Mouse (Mus musculus): ENCODE measurements at regions not wholly inside any gene's neighbourhood (a gene's known extent, or its start where the extent isn't known, plus 50 kb on each side); places are given as distances from the start of the nearest gene placed in this dataset.
A peak's percentile ranks its signal among the peaks of the same experiment; 100 is the strongest.

- peak; percentile 54 for TF ChIP-seq CTCF (conservative IDR thresholded peaks at IDR 0.05)
- no peak for DNase-seq (ENCODE audit: low spot score in 2 of 2)
- Histone ChIP-seq H3K4me3 (no peak overlapping the region), H3K27ac (no peak overlapping the region)
These were observed 133.1 kb upstream of the Nmur2 start for GRCm38 (mm10) chr11:56173895-56174294.

DNA sequence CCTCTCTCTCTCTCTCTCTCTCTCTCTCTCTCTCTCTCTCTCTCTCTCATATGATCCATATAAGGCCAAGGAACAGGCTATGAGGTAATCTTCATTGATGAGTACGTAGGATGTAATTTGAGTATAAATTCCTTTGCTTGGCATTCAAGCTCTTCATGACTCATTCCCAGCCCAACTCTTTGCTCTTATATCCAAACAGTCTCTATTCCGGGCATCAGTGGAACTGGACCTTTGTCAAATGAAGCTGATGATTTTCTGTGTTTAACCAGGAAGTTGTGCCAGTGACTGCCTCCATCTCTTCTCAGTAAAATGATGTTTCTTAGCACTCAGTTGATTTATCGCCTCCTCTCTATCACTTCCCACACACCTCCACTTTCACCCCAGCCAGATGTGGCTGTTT is 132.4 kb upstream of the Nmur2 start:
- peak in 1 of 2 experiments; percentile 29 for DNase-seq (ENCODE audit: low spot score in 2 of 2)
- no peak overlapping the region for H3K27ac ChIP-seq
- TF ChIP-seq CTCF (conservative IDR thresholded peaks at IDR 0.05), result no peak
- H3K4me3 ChIP-seq, result no peak overlapping the region

DNA sequence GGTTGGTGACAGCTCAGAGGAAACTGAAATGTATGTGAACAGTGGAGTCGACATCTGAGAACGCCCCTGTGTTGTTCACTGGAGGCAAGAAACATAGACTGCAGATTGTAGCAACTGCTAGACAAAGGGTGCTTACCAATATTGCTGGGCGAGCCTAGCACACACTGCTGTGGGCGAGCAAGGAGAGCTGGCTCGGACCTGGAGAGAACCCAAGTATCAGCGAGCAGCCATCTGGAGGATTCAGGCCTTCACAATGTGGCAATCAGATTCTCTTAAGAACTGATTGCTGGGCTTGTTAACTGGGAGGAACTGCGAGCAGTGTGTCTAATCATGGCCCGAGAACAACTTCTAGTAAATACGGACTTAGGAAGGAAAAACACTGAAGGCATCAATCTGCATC is 128.8 kb upstream of the Nmur2 start:
- peak; percentile 60 to 81 for DNase-seq (ENCODE audit: low spot score in 2 of 2)
- H3K4me3 ChIP-seq, result no peak overlapping the region
- peak overlapping the region; percentile 81 for H3K27ac ChIP-seq
- TF ChIP-seq CTCF (conservative IDR thresholded peaks at IDR 0.05), result no peak

- no peak for TF ChIP-seq CTCF (conservative IDR thresholded peaks at IDR 0.05)
- H3K27ac ChIP-seq, result peak overlapping the region; percentile 77; the same call in 1 of the 2 replicates
- H3K4me3 ChIP-seq, result no peak overlapping the region
- DNase-seq (ENCODE audit: low spot score in 2 of 2), result no peak
These were observed 126.0 kb upstream of the Nmur2 start for GRCm38 (mm10) chr11:56166849-56167248.

GRCm38 (mm10) chr11:56165759-56166158 is 124.9 kb upstream of the Nmur2 start:
- peak; percentile 60 to 75 for DNase-seq (ENCODE audit: low spot score in 2 of 2)
- H3K27ac ChIP-seq, result peak overlapping the region; percentile 77
- H3K4me3 ChIP-seq, result no peak overlapping the region
- TF ChIP-seq CTCF (conservative IDR thresholded peaks at IDR 0.05), result no peak

GRCm38 (mm10) chr11:56160286-56160685 is 119.5 kb upstream of the Nmur2 start:
- TF ChIP-seq CTCF (conservative IDR thresholded peaks at IDR 0.05), result no peak
- H3K27ac ChIP-seq, result no peak overlapping the region
- H3K4me3 ChIP-seq, result no peak overlapping the region
- no peak for DNase-seq (ENCODE audit: low spot score in 2 of 2)

DNA sequence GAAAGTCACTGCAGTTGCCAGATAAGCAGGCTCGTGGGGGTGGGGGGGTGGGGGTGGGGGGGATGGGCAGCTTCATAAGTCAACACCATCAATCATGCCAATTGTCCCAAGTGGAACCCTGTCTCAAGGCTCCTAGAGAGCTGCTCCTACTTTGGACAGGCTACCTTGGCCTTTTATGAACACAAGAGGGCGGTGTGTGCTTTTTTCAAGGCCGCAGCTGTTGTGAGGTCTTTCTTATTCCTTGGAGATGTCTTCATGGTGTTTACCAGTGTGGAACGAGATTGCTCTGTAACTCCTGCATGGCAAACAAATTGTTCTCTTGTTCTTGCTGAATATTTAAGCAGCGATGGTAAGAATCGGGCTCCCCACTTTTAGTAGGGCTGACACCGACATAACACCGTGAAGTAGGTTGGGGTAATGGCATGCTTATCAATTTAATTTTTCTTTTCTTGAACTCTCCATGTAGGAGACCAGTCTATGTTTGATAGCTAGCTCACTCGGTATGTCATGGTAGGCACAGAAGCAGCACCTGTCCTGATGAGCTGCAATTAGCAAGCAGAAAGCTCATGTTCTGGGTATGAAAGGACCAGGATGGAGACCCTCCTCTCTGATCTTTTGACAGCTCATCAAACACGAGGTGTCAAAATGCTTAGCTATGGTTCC is 118.7 kb upstream of the Nmur2 start:
- Histone ChIP-seq H3K4me3 (no peak overlapping the region), H3K27ac (peak overlapping the region; percentile 29; the same call in 1 of the 2 replicates)
- DNase-seq (ENCODE audit: low spot score in 2 of 2), result peak; percentile 50 to 54
- TF ChIP-seq CTCF (conservative IDR thresholded peaks at IDR 0.05), result peak; percentile 79

DNA sequence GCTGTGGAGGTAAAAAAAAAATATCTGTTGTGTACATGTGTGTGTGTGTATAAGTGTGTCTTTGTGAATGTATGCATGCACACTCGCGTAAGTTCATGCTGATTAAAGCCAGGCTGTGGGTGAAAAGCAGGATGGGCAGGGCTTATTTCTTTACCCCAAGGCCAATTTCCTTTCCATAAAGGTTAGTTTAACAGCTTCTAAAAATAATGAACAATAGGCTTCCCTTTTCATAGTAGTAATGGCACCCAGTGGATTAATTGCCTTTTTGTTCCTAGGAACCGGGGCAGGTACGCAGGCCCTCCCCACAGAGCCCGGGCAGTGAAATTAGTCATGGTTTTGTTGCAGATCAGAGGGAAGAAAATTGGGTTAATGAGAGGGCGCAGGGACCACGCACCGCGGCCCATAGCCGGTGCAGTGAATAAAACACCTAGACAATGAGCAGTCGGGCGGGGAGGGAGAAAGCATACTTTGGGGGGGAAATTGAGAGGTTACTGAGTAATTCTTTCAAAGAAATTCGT is 110.1 kb upstream of the Nmur2 start:
- no peak for DNase-seq (ENCODE audit: low spot score in 2 of 2)
- TF ChIP-seq CTCF (conservative IDR thresholded peaks at IDR 0.05), result no peak
- Histone ChIP-seq H3K4me3 (no peak overlapping the region), H3K27ac (no peak overlapping the region)

DNA sequence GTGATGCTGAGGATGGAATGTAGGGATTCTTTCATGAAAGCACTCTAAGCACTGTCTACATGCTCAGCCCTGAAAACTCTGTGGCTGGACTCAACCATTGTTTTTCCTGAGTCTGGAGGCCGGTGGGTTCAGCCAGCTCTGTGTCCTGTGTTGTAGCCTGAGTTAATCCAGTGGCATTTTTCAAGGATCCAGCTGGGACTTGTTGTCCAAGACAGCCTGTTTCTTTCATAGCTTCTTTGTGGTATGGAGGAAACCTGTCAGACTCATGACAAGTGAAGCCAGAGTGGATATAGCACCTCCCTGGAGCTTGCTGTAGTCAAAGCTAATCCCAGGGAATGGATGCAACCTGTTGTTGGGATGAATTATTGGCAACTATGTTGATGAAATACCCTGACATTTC is 108.9 kb upstream of the Nmur2 start:
- DNase-seq (ENCODE audit: low spot score in 2 of 2), result no peak
- Histone ChIP-seq H3K27ac (no peak overlapping the region), H3K4me3 (no peak overlapping the region)
- no peak for TF ChIP-seq CTCF (conservative IDR thresholded peaks at IDR 0.05)

GRCm38 (mm10) chr11:56148956-56149355 is 108.1 kb upstream of the Nmur2 start:
- TF ChIP-seq CTCF (conservative IDR thresholded peaks at IDR 0.05), result peak; percentile 76
- H3K4me3 ChIP-seq, result no peak overlapping the region
- peak; percentile 38 to 49 for DNase-seq (ENCODE audit: low spot score in 2 of 2)
- H3K27ac ChIP-seq, result no peak overlapping the region

- Histone ChIP-seq H3K4me3 (no peak overlapping the region), H3K27ac (peak overlapping the region; percentile 61)
- TF ChIP-seq CTCF (conservative IDR thresholded peaks at IDR 0.05), result no peak
- peak in 1 of 2 experiments; percentile 21 for DNase-seq (ENCODE audit: low spot score in 2 of 2)
These were observed 105.9 kb upstream of the Nmur2 start for GRCm38 (mm10) chr11:56146708-56147107.

DNA sequence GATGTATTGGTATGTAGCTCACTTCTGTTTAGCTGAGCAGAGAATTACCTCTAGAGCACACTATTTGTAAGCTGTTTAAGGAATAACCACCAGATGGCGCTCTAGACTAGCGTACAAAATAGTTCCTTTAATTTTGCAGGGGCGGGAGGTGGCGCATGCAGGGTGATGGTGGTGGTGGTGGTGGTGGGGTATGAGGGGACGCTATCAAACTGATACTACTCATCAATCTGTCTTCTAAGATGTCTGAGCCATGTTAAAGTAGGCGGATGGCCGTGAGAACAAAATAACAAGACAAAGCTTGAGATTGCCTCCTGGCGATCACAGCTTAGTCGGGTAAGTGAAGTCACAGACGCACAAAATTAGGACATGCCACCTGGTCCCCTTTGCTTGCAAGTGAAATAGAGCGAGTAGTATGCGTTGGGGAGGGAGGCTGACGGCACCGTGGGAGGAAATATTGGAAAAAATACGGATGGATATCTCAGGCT is 90.6 kb upstream of the Nmur2 start:
- Histone ChIP-seq H3K4me3 (peak overlapping the region; percentile 32), H3K27ac (peak overlapping the region; percentile 70; the same call in 1 of the 2 replicates)
- DNase-seq (ENCODE audit: low spot score in 2 of 2), result peak; percentile 66 to 80
- peak; percentile 90 for TF ChIP-seq CTCF (conservative IDR thresholded peaks at IDR 0.05)

DNA sequence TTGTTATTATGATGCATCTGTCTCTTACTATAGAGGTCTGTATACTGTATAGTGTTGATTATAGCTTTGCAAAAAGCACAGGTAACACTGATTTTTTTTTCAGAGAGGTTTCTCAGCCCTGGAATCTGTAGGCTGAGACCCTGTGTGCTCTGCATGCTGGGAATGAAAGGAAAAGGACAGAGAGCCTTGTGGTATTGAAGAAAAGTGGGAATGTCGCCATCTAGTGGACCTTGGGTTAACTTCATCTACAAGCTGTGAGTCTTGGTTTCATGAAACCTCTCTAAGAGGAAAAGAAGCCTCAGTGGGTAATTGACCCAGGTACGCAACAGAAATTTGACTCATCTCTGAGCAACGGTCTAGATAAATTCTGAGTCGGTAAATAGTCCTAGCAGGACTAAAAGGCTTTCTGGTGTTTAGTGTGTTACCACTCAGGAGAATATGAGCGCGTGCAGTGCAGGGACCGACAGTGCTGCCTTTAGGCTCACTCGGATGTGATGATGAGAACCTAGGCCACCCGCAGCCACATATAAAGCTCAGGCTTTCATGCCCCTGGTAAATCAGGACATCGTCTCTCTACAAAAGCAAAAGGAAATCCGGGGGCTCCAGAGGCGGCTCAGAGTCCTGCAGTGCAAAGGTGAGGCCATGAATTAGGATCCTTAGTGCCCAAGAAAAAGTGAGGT is 75.9 kb upstream of the Nmur2 start:
- H3K4me3 ChIP-seq, result no peak overlapping the region
- peak; percentile 62 to 63 for DNase-seq (ENCODE audit: low spot score in 2 of 2)
- peak; percentile 87 for TF ChIP-seq CTCF (conservative IDR thresholded peaks at IDR 0.05)
- no peak overlapping the region for H3K27ac ChIP-seq

Measured in layer of hippocampus, adult 2 months (tissue).